Mouse (Mus musculus): Measurements from ENCODE around the gene Golm1. TPM values are rescaled to one million over a fixed set of nuclear protein-coding genes. Genes with fewer than 3 reads are reported as not detected.
A peak's percentile ranks its signal among the peaks of the same experiment; 100 is the strongest.

Golm1 gene
- polyA plus RNA-seq, 1 experiment from 2014 or later, result 46.0 TPM

DNA sequence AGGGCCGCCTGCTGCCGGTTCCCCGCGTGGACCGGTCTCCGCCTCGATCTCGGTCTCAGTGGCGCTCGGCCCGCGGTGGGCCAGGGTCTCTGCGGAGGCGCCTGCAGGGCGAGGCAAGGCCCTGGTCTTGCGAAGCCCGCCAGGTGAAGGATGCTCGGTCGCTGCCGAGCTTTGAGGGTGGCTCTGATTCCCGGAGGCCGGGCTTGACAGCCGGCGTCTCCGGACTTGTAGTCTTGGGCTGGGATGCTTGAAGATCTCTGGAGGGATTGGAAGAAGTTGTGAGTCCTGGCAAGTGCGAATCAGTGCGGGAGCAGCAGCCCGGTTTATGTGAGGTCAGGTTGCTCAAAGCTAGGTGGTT lies 90.0 kb downstream of the Golm1 start:
- Histone ChIP-seq H3K4me3 (replicated peaks; ENCODE audit: low read depth, low read length) (peak overlapping the region; percentile 87), H3K36me3 (ENCODE audit: control insufficient read depth, insufficient read depth, low read length) (peaks cover 27% of the 10 kb centered on the region), H3K27me3 (ENCODE audit: control insufficient read depth, insufficient read depth, low read length) (no peaks in the 10 kb centered on the region), H3K4me1 (ENCODE audit: control insufficient read depth, insufficient read depth, low read length) (peaks cover 21% of the 10 kb centered on the region), H3K9me3 (ENCODE audit: control insufficient read depth, low read length) (no peaks in the 10 kb centered on the region), H3K9ac (replicated peaks; ENCODE audit: low read length) (peak overlapping the region; percentile 90), H3K4me2 (ENCODE audit: low read length) (peak overlapping the region; percentile 72), H3K27ac (replicated peaks; ENCODE audit: low read depth, low read length) (peak overlapping the region; percentile 84)
- ATAC-seq (ENCODE audit: low FRiP score, low TSS enrichment), result no peak; the same call in 1 of the 2 replicates
- peak; percentile 65 for DNase-seq
- under 1% methylated on average over 28 of the region's 28 CpGs for WGBS

DNA sequence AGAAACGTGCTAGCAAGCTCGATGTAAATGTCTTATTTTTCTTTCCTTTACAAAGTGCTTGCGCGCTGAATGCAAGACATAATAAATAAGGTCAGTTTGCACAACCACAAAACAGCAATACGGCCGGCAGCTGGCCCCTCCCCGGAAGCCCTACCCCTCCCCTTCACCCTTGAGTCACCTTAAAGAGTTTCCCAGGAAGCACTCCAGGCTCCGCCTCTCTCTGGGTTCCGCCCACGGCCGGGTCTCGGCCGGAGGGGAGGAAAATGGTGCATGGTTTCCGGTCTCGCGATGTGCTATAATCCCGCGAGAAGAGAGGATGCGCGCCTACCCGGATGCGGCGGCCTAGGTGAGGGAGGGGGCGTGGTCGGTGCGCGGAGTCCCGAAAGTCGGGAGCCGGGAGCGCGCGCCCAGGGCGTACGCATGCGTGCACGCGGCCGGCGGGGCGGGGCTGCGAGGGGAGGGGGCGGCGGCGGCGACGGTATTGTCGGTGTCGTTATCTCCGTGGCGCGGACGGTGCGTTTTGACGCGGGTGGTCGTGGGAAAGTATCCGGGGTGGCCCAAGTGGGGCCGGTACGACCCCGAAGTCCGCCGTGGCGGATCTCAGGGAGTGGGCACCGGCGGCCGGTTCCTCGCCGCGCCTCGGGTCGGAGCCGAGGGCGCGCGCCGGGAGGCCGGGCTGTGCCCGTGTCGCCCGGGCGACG lies 90.5 kb downstream of the Golm1 start, which contains the start of the genes Agtpbp1 and Naa35:
Gene Agtpbp1 (minus strand): TSS at position 281 of the 701 bp plus-strand sequence.
Gene Naa35 (plus strand): TSS at position 313 of the 701 bp plus-strand sequence.
- H3K27ac ChIP-seq (replicated peaks; ENCODE audit: low read depth, low read length), result peak within 1 kb of the TSS; percentile 84
- peaks cover 21% of the 10 kb centered on the region for H3K4me1 ChIP-seq (ENCODE audit: control insufficient read depth, insufficient read depth, low read length)
- peak within 1 kb of the TSS; percentile 90 for H3K9ac ChIP-seq (replicated peaks; ENCODE audit: low read length)
- WGBS, result under 1% methylated on average over 82 of the region's 83 CpGs
- H3K36me3 ChIP-seq (ENCODE audit: control insufficient read depth, insufficient read depth, low read length), result peaks cover 22% of the 10 kb centered on the region
- peak within 1 kb of the TSS; percentile 80 for H3K4me2 ChIP-seq (ENCODE audit: low read length)
- no peaks in the 10 kb centered on the region for H3K27me3 ChIP-seq (ENCODE audit: control insufficient read depth, insufficient read depth, low read length)
- ATAC-seq (ENCODE audit: low FRiP score, low TSS enrichment) (peak; percentile 98), DNase-seq (peak; percentile 99)
- H3K4me3 ChIP-seq (replicated peaks; ENCODE audit: low read depth, low read length), result peak within 1 kb of the TSS; percentile 87
- no peaks in the 10 kb centered on the region for H3K9me3 ChIP-seq (ENCODE audit: control insufficient read depth, low read length)

Other genes with a start within 250 kb of the Golm1 start
- gene Agtpbp1, start 90.6 kb downstream of the Golm1 start, polyA plus RNA-seq (2014; fragmentation: Nextera tagmentation; extraction: Ambion mirVana), result 82.6 and 84.2 TPM in 2 replicates
- 153 and 173 TPM in 2 replicates for gene Naa35, start 90.6 kb downstream of the Golm1 start, polyA plus RNA-seq (2014; fragmentation: Nextera tagmentation; extraction: Ambion mirVana)
- gene 4921517D22Rik, start 18.3 kb upstream of the Golm1 start, polyA plus RNA-seq (2014; fragmentation: Nextera tagmentation; extraction: Ambion mirVana), result not detected in 2 replicates
- 0.19 TPM in 1 of 2 replicates, not detected in the other for gene Spata31d1a, start 34.5 kb upstream of the Golm1 start, polyA plus RNA-seq (2014; fragmentation: Nextera tagmentation; extraction: Ambion mirVana)
- gene Spata31d1b, start 36.5 kb upstream of the Golm1 start, polyA plus RNA-seq (2014; fragmentation: Nextera tagmentation; extraction: Ambion mirVana), result not detected in 2 replicates
- not detected in 2 replicates for gene Spata31d1d, start 55.9 kb upstream of the Golm1 start, polyA plus RNA-seq (2014; fragmentation: Nextera tagmentation; extraction: Ambion mirVana)
- gene 1700014D04Rik, start 70.9 kb upstream of the Golm1 start, polyA plus RNA-seq (2014; fragmentation: Nextera tagmentation; extraction: Ambion mirVana), result 0.07 and 0.30 TPM in 2 replicates
- 171 and 194 TPM in 2 replicates for gene Isca1, start 94.0 kb upstream of the Golm1 start, polyA plus RNA-seq (2014; fragmentation: Nextera tagmentation; extraction: Ambion mirVana)
- not detected in 2 replicates for gene Gm49354, start 106.4 kb upstream of the Golm1 start, polyA plus RNA-seq (2014; fragmentation: Nextera tagmentation; extraction: Ambion mirVana)
- gene Tut7, start 147.3 kb upstream of the Golm1 start, polyA plus RNA-seq (2014; fragmentation: Nextera tagmentation; extraction: Ambion mirVana), result 34.3 and 50.4 TPM in 2 replicates